Mouse (Mus musculus): ENCODE data around the gene C130050O18Rik. TPM values are rescaled to one million over a fixed set of nuclear protein-coding genes. Genes with fewer than 3 reads are reported as not detected.

Gene C130050O18Rik
- polyA plus RNA-seq, 1 experiment from 2014 or later: 1.6 TPM

DNA sequence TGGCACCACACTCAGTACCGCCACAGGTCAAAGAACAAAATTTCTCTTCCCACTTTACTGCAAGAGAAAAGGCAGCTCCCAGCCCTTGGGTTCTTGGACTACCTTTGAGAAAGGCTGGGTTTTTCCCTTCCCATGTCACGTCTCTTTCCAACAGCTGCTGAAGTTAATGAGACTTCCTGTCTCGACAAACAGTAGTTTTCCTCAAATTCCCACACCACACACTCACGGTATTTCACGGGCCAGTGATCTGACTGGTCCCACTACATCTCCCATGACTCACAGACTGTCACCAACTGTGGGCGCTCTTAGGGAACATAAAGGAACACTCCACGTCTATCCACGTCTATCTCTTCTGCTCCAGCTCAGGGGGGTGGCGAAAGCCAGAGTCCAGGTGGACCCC is 20.1 kb downstream of the C130050O18Rik start:
- Histone ChIP-seq H3K9me3 (replicated peaks; ENCODE audit: control insufficient read depth, low read length) (no peaks in the 10 kb centered on the region), H3K36me3 (ENCODE audit: control insufficient read depth, insufficient read depth) (no peaks in the 10 kb centered on the region), H3K27ac (ENCODE audit: low read length) (no peak overlapping the region), H3K4me3 (ENCODE audit: low read depth, low read length) (no peak overlapping the region), H3K4me2 (ENCODE audit: low read depth, low read length) (no peak overlapping the region), H3K4me1 (ENCODE audit: control insufficient read depth, low read depth, low read length) (no peaks in the 10 kb centered on the region), H3K27me3 (ENCODE audit: control insufficient read depth, insufficient read depth, low read depth, low read length) (no peaks in the 10 kb centered on the region), H3K9ac (ENCODE audit: low read depth, low read length) (no peak overlapping the region)
- WGBS (ENCODE audit: insufficient replicate concordance): 69% methylated on average over 9 of the region's 9 CpGs
- no peak for ATAC-seq (ENCODE audit: low read depth)

GRCm38 (mm10) chr5:139427001-139427400 is 21.9 kb downstream of the C130050O18Rik start:
- no peak for ATAC-seq (ENCODE audit: low read depth)
- Histone ChIP-seq H3K9ac (ENCODE audit: low read depth, low read length) (no peak overlapping the region), H3K27ac (ENCODE audit: low read length) (no peak overlapping the region), H3K4me2 (ENCODE audit: low read depth, low read length) (no peak overlapping the region), H3K9me3 (replicated peaks; ENCODE audit: control insufficient read depth, low read length) (no peaks in the 10 kb centered on the region), H3K27me3 (ENCODE audit: control insufficient read depth, insufficient read depth, low read depth, low read length) (no peaks in the 10 kb centered on the region), H3K4me1 (ENCODE audit: control insufficient read depth, low read depth, low read length) (no peaks in the 10 kb centered on the region), H3K36me3 (ENCODE audit: control insufficient read depth, insufficient read depth) (no peaks in the 10 kb centered on the region), H3K4me3 (ENCODE audit: low read depth, low read length) (no peak overlapping the region)
- 80% methylated on average over 9 of the region's 9 CpGs for WGBS (ENCODE audit: insufficient replicate concordance)

DNA sequence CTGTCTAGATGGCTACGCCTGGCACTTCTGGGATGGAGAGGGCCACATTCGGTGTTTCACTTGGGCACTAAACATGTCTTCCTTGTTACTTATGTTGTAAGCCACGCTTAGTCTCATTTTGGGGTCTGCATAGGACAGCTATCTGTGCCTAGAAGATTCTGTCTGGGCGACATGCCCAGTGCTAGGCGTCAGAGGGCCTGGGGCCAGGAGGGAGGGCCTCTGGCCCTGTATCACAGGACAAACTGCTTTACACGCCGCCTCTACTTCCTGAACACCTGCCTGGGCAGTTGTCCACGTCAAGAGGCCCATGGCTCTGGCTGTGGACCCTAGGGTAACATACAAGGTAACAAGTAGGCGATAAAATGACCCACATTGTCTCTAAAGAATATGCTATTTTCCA is 22.9 kb downstream of the C130050O18Rik start:
- Histone ChIP-seq H3K36me3 (ENCODE audit: control insufficient read depth, insufficient read depth) (no peaks in the 10 kb centered on the region), H3K9ac (ENCODE audit: low read depth, low read length) (no peak overlapping the region), H3K27me3 (ENCODE audit: control insufficient read depth, insufficient read depth, low read depth, low read length) (no peaks in the 10 kb centered on the region), H3K4me1 (ENCODE audit: control insufficient read depth, low read depth, low read length) (no peaks in the 10 kb centered on the region), H3K4me2 (ENCODE audit: low read depth, low read length) (no peak overlapping the region), H3K27ac (ENCODE audit: low read length) (no peak overlapping the region), H3K9me3 (replicated peaks; ENCODE audit: control insufficient read depth, low read length) (no peaks in the 10 kb centered on the region), H3K4me3 (ENCODE audit: low read depth, low read length) (no peak overlapping the region)
- WGBS (ENCODE audit: insufficient replicate concordance): 68% methylated on average over 9 of the region's 9 CpGs
- no peak for ATAC-seq (ENCODE audit: low read depth)

DNA sequence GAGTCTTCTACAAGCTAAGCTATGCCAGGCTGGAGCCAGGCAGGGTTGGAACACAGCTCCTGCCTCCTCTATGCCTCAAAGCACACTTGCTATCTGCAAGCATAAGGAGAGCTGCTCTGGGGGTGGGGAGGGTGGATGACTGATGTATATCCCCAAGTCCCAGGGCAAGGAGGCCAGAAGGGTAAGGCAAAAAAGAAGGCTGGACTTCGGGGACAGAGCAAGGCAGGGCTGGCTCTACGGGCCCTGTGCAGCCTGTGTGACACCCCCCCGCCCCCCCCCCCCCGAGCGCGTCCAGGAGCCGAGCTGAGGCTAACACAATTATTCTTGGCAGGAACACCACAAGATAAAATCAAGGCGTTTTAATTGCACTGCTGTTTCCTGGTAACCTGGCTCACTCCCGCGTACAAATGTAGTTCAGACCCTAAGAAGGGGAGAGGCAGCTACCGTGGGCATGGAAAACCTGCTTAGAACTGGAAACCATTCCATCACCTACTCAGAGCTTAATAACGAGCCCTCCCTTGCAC is 24.8 kb downstream of the C130050O18Rik start:
- no peaks in the 10 kb centered on the region for H3K27me3 ChIP-seq (ENCODE audit: control insufficient read depth, insufficient read depth, low read depth, low read length)
- H3K27ac ChIP-seq (ENCODE audit: low read length): no peak overlapping the region
- no peak overlapping the region for H3K4me3 ChIP-seq (ENCODE audit: low read depth, low read length)
- H3K9me3 ChIP-seq (replicated peaks; ENCODE audit: control insufficient read depth, low read length): no peaks in the 10 kb centered on the region
- H3K9ac ChIP-seq (ENCODE audit: low read depth, low read length): no peak overlapping the region
- H3K36me3 ChIP-seq (ENCODE audit: control insufficient read depth, insufficient read depth): no peaks in the 10 kb centered on the region
- no peak for ATAC-seq (ENCODE audit: low read depth)
- no peaks in the 10 kb centered on the region for H3K4me1 ChIP-seq (ENCODE audit: control insufficient read depth, low read depth, low read length)
- 38% methylated on average over 10 of the region's 12 CpGs for WGBS (ENCODE audit: insufficient replicate concordance)
- no peak overlapping the region for H3K4me2 ChIP-seq (ENCODE audit: low read depth, low read length)

- H3K9ac ChIP-seq (ENCODE audit: low read depth, low read length): no peak overlapping the region
- H3K27me3 ChIP-seq (ENCODE audit: control insufficient read depth, insufficient read depth, low read depth, low read length): no peaks in the 10 kb centered on the region
- 72% methylated on average over 6 of the region's 6 CpGs for WGBS (ENCODE audit: insufficient replicate concordance)
- H3K36me3 ChIP-seq (ENCODE audit: control insufficient read depth, insufficient read depth): no peaks in the 10 kb centered on the region
- H3K4me2 ChIP-seq (ENCODE audit: low read depth, low read length): no peak overlapping the region
- H3K27ac ChIP-seq (ENCODE audit: low read length): no peak overlapping the region
- no peaks in the 10 kb centered on the region for H3K4me1 ChIP-seq (ENCODE audit: control insufficient read depth, low read depth, low read length)
- no peak for ATAC-seq (ENCODE audit: low read depth)
- H3K4me3 ChIP-seq (ENCODE audit: low read depth, low read length): no peak overlapping the region
- H3K9me3 ChIP-seq (replicated peaks; ENCODE audit: control insufficient read depth, low read length): no peaks in the 10 kb centered on the region
Observed at GRCm38 (mm10) chr5:139432333-139432732, 27.3 kb downstream of the C130050O18Rik start.

- ATAC-seq (ENCODE audit: low read depth): no peak
- Histone ChIP-seq H3K9ac (ENCODE audit: low read depth, low read length) (no peak overlapping the region), H3K4me2 (ENCODE audit: low read depth, low read length) (no peak overlapping the region), H3K27me3 (ENCODE audit: control insufficient read depth, insufficient read depth, low read depth, low read length) (no peaks in the 10 kb centered on the region), H3K9me3 (replicated peaks; ENCODE audit: control insufficient read depth, low read length) (no peaks in the 10 kb centered on the region), H3K27ac (ENCODE audit: low read length) (no peak overlapping the region), H3K4me1 (ENCODE audit: control insufficient read depth, low read depth, low read length) (no peaks in the 10 kb centered on the region; the same call in 1 of the 2 replicates), H3K36me3 (ENCODE audit: control insufficient read depth, insufficient read depth) (no peaks in the 10 kb centered on the region), H3K4me3 (ENCODE audit: low read depth, low read length) (no peak overlapping the region)
- 61% methylated on average over 7 of the region's 7 CpGs for WGBS (ENCODE audit: insufficient replicate concordance)
Observed at GRCm38 (mm10) chr5:139432747-139433508, 27.8 kb downstream of the C130050O18Rik start.

DNA sequence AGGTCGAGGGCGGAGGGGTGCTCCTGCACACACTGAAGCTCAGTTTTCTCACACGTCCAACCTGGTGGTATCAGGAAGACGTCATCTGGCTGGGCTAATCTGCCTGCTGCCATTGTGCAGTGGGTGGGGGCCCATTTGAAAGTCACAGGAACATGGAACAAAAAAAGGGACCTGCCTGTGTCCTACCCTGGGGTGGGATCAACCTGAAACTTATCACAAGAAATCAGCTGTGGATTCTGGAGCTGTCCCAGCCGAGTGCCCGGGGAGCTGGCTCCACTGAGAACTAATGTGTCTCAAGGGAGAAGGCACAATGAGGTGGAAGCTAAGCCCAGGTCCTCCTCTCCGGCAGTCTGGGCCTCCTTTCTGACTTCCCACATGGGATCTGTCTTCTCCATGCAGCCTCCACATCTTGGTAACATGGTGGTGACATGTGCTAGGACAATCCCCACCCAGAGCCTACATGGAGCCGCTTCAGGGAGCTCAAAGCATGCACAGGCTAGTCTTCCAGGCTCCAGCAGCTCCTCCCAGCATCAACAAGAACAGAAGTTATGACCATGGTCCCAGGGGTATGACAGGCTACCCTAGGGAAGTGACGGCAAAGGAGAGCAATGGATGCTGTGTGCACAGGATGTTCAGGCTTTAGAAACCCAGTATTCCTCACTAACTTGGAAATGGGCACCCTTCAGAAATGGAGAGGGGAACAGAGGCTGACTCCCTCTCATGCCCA is 28.9 kb downstream of the C130050O18Rik start:
- Histone ChIP-seq H3K4me2 (ENCODE audit: low read depth, low read length) (no peak overlapping the region), H3K27me3 (ENCODE audit: control insufficient read depth, insufficient read depth, low read depth, low read length) (no peaks in the 10 kb centered on the region), H3K4me3 (ENCODE audit: low read depth, low read length) (no peak overlapping the region), H3K27ac (ENCODE audit: low read length) (no peak overlapping the region), H3K9ac (ENCODE audit: low read depth, low read length) (no peak overlapping the region), H3K4me1 (ENCODE audit: control insufficient read depth, low read depth, low read length) (no peaks in the 10 kb centered on the region; the same call in 1 of the 2 replicates), H3K36me3 (ENCODE audit: control insufficient read depth, insufficient read depth) (no peaks in the 10 kb centered on the region), H3K9me3 (replicated peaks; ENCODE audit: control insufficient read depth, low read length) (no peaks in the 10 kb centered on the region)
- ATAC-seq (ENCODE audit: low read depth): no peak
- 56% methylated on average over 9 of the region's 9 CpGs for WGBS (ENCODE audit: insufficient replicate concordance)

- Histone ChIP-seq H3K4me2 (ENCODE audit: low read depth, low read length) (no peak overlapping the region), H3K36me3 (ENCODE audit: control insufficient read depth, insufficient read depth) (no peaks in the 10 kb centered on the region), H3K4me3 (ENCODE audit: low read depth, low read length) (no peak overlapping the region), H3K4me1 (ENCODE audit: control insufficient read depth, low read depth, low read length) (no peaks in the 10 kb centered on the region; the same call in 1 of the 2 replicates), H3K27ac (ENCODE audit: low read length) (no peak overlapping the region), H3K9me3 (replicated peaks; ENCODE audit: control insufficient read depth, low read length) (no peaks in the 10 kb centered on the region), H3K9ac (ENCODE audit: low read depth, low read length) (no peak overlapping the region), H3K27me3 (ENCODE audit: control insufficient read depth, insufficient read depth, low read depth, low read length) (no peaks in the 10 kb centered on the region)
- no peak for ATAC-seq (ENCODE audit: low read depth)
- WGBS (ENCODE audit: insufficient replicate concordance): 65% methylated on average over 8 of the region's 8 CpGs
Observed at GRCm38 (mm10) chr5:139434940-139435339, 29.9 kb downstream of the C130050O18Rik start.

GRCm38 (mm10) chr5:139437769-139438168 is 32.7 kb downstream of the C130050O18Rik start:
- no peak overlapping the region for H3K27ac ChIP-seq (ENCODE audit: low read length)

More at GRCm38 (mm10) chr5:139437769-139438168, 32.7 kb downstream of the C130050O18Rik start:
- no peak for ATAC-seq (ENCODE audit: low read depth)
- no peaks in the 10 kb centered on the region for H3K27me3 ChIP-seq (ENCODE audit: control insufficient read depth, insufficient read depth, low read depth, low read length)
- H3K4me3 ChIP-seq (ENCODE audit: low read depth, low read length): no peak overlapping the region
- H3K9ac ChIP-seq (ENCODE audit: low read depth, low read length): no peak overlapping the region
- H3K36me3 ChIP-seq (ENCODE audit: control insufficient read depth, insufficient read depth): no peaks in the 10 kb centered on the region
- 72% methylated on average over 4 of the region's 4 CpGs for WGBS (ENCODE audit: insufficient replicate concordance)
- no peak overlapping the region for H3K4me2 ChIP-seq (ENCODE audit: low read depth, low read length)
- H3K9me3 ChIP-seq (replicated peaks; ENCODE audit: control insufficient read depth, low read length): no peaks in the 10 kb centered on the region
- H3K4me1 ChIP-seq (ENCODE audit: control insufficient read depth, low read depth, low read length): no peaks in the 10 kb centered on the region; the same call in 1 of the 2 replicates

All from liver, embryonic 16.5 days (tissue).